Mouse (Mus musculus) heart, embryonic 10.5 days (tissue): Measurements from ENCODE around the gene Zc3h8. TPM values are rescaled to one million over a fixed set of nuclear protein-coding genes. Genes with fewer than 3 reads are reported as not detected.
A peak's percentile ranks its signal among the peaks of the same experiment; 100 is the strongest.

Experiments
- DNase-seq: peaks from one replicate; pipeline ENCODE4 v3.0.0-alpha.2; 2017; ENCODE audit warnings: low spot score
- H3K27ac ChIP-seq: fragments of 300-500 bp; sonication (generic); 2 replicates; pipeline ENCODE4 v1.5.1; 2016; ENCODE audit warnings: mild to moderate bottlenecking
- H3K27me3 ChIP-seq: fragments of 300-500 bp; sonication (generic); 2 replicates; pipeline ENCODE4 v1.6.1; 2016; ENCODE audit warnings: mild to moderate bottlenecking; ENCODE audit not compliant: poor library complexity, insufficient read depth, severe bottlenecking
- H3K36me3 ChIP-seq: fragments of 300-500 bp; sonication (generic); 2 replicates; pipeline ENCODE4 v1.6.1; 2016; ENCODE audit warnings: mild to moderate bottlenecking, moderate library complexity
- H3K4me1 ChIP-seq: fragments of 300-500 bp; sonication (generic); 2 replicates; pipeline ENCODE4 v1.6.1; 2016; ENCODE audit warnings: mild to moderate bottlenecking
- H3K4me3 ChIP-seq: fragments of 300-500 bp; sonication (generic); 2 replicates; pipeline ENCODE4 v1.5.1; 2016; ENCODE audit warnings: mild to moderate bottlenecking, moderate library complexity
- H3K9me3 ChIP-seq: fragments of 300-500 bp; sonication (generic); 2 replicates; pipeline ENCODE4 v1.6.1; 2016; ENCODE audit warnings: mild to moderate bottlenecking, moderate library complexity
- WGBS: fragments of 180-500 bp; shearing (Covaris S2); methylation state at CpG from one replicate; pipeline ENCODE4 v1.1.7; 2016; 5-methylcytosine and 5-hydroxymethylcytosine counted together
- polyA plus RNA-seq: library from polyadenylated mRNA; unstranded; fragments of >200 nt; fragmentation: Nextera tagmentation; extraction: Ambion mirVana; gene quantifications from 2 replicates; pipeline ENCODE4 v1.2.1, GENCODE M21; 2016

Gene Zc3h8
- polyA plus RNA-seq, 1 experiment from 2014 or later = 7.8 TPM

GRCm38 (mm10) chr2:128936256-128936655 lies 7.6 kb downstream of the Zc3h8 start:
- Histone ChIP-seq H3K27me3 (no peaks in the 10 kb centered on the region), H3K27ac (no peak overlapping the region), H3K36me3 (peaks cover 26% of the 10 kb centered on the region), H3K9me3 (no peaks in the 10 kb centered on the region), H3K4me3 (no peak overlapping the region), H3K4me1 (no peaks in the 10 kb centered on the region)
- 81% methylated on average over 3 of the region's 3 CpGs for WGBS
- no peak for DNase-seq

- no peak for DNase-seq
- Histone ChIP-seq H3K9me3 (no peaks in the 10 kb centered on the region), H3K4me3 (no peak overlapping the region), H3K4me1 (no peaks in the 10 kb centered on the region), H3K36me3 (peaks cover 40% of the 10 kb centered on the region), H3K27ac (no peak overlapping the region), H3K27me3 (no peaks in the 10 kb centered on the region)
Observed at GRCm38 (mm10) chr2:128930704-128931103, 13.2 kb downstream of the Zc3h8 start.

GRCm38 (mm10) chr2:128928446-128928845 lies 15.4 kb downstream of the Zc3h8 start:
- 72% methylated on average over 3 of the region's 3 CpGs for WGBS
- Histone ChIP-seq H3K27me3 (no peaks in the 10 kb centered on the region), H3K4me1 (no peaks in the 10 kb centered on the region), H3K36me3 (peaks cover 43% of the 10 kb centered on the region), H3K4me3 (no peak overlapping the region), H3K27ac (no peak overlapping the region), H3K9me3 (no peaks in the 10 kb centered on the region)
- DNase-seq = no peak

GRCm38 (mm10) chr2:128924799-128925198 lies 19.1 kb downstream of the Zc3h8 start:
- Histone ChIP-seq H3K4me3 (no peak overlapping the region), H3K27ac (no peak overlapping the region), H3K36me3 (peaks cover 30% of the 10 kb centered on the region), H3K9me3 (no peaks in the 10 kb centered on the region), H3K27me3 (no peaks in the 10 kb centered on the region), H3K4me1 (no peaks in the 10 kb centered on the region)
- WGBS = 82% methylated on average over 4 of the region's 4 CpGs
- no peak for DNase-seq

- H3K4me3 ChIP-seq = no peak overlapping the region
- H3K27me3 ChIP-seq = no peaks in the 10 kb centered on the region
- 70% methylated on average over 3 of the region's 3 CpGs for WGBS
- no peaks in the 10 kb centered on the region for H3K4me1 ChIP-seq
- no peaks in the 10 kb centered on the region for H3K9me3 ChIP-seq
- H3K36me3 ChIP-seq = no peaks in the 10 kb centered on the region
- DNase-seq = no peak
- H3K27ac ChIP-seq = no peak overlapping the region
Observed at GRCm38 (mm10) chr2:128916528-128916927, 27.3 kb downstream of the Zc3h8 start.

- Histone ChIP-seq H3K9me3 (no peaks in the 10 kb centered on the region), H3K4me1 (no peaks in the 10 kb centered on the region; the same call in 1 of the 2 replicates), H3K36me3 (no peaks in the 10 kb centered on the region), H3K27ac (no peak overlapping the region), H3K27me3 (0 out of 2 replicates have a peak, but pooled peaks cover 7% of the 10 kb centered on the region), H3K4me3 (no peak overlapping the region)
- 63% methylated on average over 4 of the region's 4 CpGs for WGBS
- no peak for DNase-seq
Observed at GRCm38 (mm10) chr2:128914978-128915377, 28.9 kb downstream of the Zc3h8 start.

GRCm38 (mm10) chr2:128903661-128904060 lies 40.2 kb downstream of the Zc3h8 start:
- Histone ChIP-seq H3K36me3 (no peaks in the 10 kb centered on the region), H3K4me3 (no peak overlapping the region), H3K27me3 (no peaks in the 10 kb centered on the region), H3K9me3 (no peaks in the 10 kb centered on the region), H3K27ac (no peak overlapping the region), H3K4me1 (no peaks in the 10 kb centered on the region)
- no peak for DNase-seq
- 76% methylated on average over 3 of the region's 3 CpGs for WGBS

GRCm38 (mm10) chr2:128902843-128903242 lies 41.0 kb downstream of the Zc3h8 start:
- 78% methylated on average over 6 of the region's 6 CpGs for WGBS
- Histone ChIP-seq H3K27ac (no peak overlapping the region), H3K4me1 (no peaks in the 10 kb centered on the region), H3K4me3 (no peak overlapping the region), H3K36me3 (no peaks in the 10 kb centered on the region), H3K27me3 (no peaks in the 10 kb centered on the region), H3K9me3 (no peaks in the 10 kb centered on the region)
- no peak for DNase-seq

- 4% methylated on average over 35 of the region's 37 CpGs for WGBS
- H3K9me3 ChIP-seq = no peaks in the 10 kb centered on the region
- H3K4me1 ChIP-seq = peaks cover 14% of the 10 kb centered on the region; the same call in 1 of the 2 replicates
- no peak for DNase-seq
- H3K4me3 ChIP-seq = peak overlapping the region; percentile 59
- H3K36me3 ChIP-seq = no peaks in the 10 kb centered on the region
- H3K27me3 ChIP-seq = peaks cover 22% of the 10 kb centered on the region
- H3K27ac ChIP-seq = peak overlapping the region; percentile 74
Observed at GRCm38 (mm10) chr2:128892180-128892721, 51.6 kb downstream of the Zc3h8 start.

- Histone ChIP-seq H3K36me3 (no peaks in the 10 kb centered on the region), H3K4me1 (peaks cover 14% of the 10 kb centered on the region; the same call in 1 of the 2 replicates), H3K4me3 (no peak overlapping the region), H3K27ac (no peak overlapping the region), H3K27me3 (peaks cover 22% of the 10 kb centered on the region), H3K9me3 (no peaks in the 10 kb centered on the region)
- DNase-seq = no peak
- 86% methylated on average over 4 of the region's 4 CpGs for WGBS
Observed at GRCm38 (mm10) chr2:128890661-128891335, 53.1 kb downstream of the Zc3h8 start.

- DNase-seq = no peak
- no peaks in the 10 kb centered on the region for H3K36me3 ChIP-seq
- H3K4me3 ChIP-seq = no peak overlapping the region
- H3K4me1 ChIP-seq = peaks cover 14% of the 10 kb centered on the region; the same call in 1 of the 2 replicates
- H3K9me3 ChIP-seq = no peaks in the 10 kb centered on the region
- 55% methylated on average over 6 of the region's 6 CpGs for WGBS
- no peak overlapping the region for H3K27ac ChIP-seq
- peaks cover 9% of the 10 kb centered on the region for H3K27me3 ChIP-seq
Observed at GRCm38 (mm10) chr2:128887866-128888550, 55.9 kb downstream of the Zc3h8 start.

GRCm38 (mm10) chr2:128885225-128885811 lies 58.6 kb downstream of the Zc3h8 start:
- Histone ChIP-seq H3K36me3 (no peaks in the 10 kb centered on the region), H3K27ac (no peak overlapping the region), H3K27me3 (no peaks in the 10 kb centered on the region), H3K9me3 (no peaks in the 10 kb centered on the region), H3K4me1 (0 out of 2 replicates have a peak, but pooled peaks cover 8% of the 10 kb centered on the region), H3K4me3 (no peak overlapping the region)
- no peak for DNase-seq
- 80% methylated on average over 8 of the region's 8 CpGs for whole genome bisulfite sequencing

- H3K36me3 ChIP-seq = no peaks in the 10 kb centered on the region
- no peak for DNase-seq
- no peaks in the 10 kb centered on the region for H3K4me1 ChIP-seq
- H3K4me3 ChIP-seq = no peak overlapping the region
- no peaks in the 10 kb centered on the region for H3K27me3 ChIP-seq
- H3K9me3 ChIP-seq = no peaks in the 10 kb centered on the region
- WGBS = 64% methylated on average over 4 of the region's 4 CpGs
- no peak overlapping the region for H3K27ac ChIP-seq
Observed at GRCm38 (mm10) chr2:128881236-128881635, 62.6 kb downstream of the Zc3h8 start.
